Mouse (Mus musculus): ENCODE data around the gene Asic4. TPM values are rescaled to one million over a fixed set of nuclear protein-coding genes. Genes with fewer than 3 reads are reported as not detected.

The Asic4 gene
- polyA plus RNA-seq, 1 experiment, result 1.0 TPM

- H3K4me3 ChIP-seq (ENCODE audit: control insufficient read depth, low read depth, low read length), result no peak overlapping the region
- peaks cover 5% of the 10 kb centered on the region for H3K4me1 ChIP-seq (ENCODE audit: control insufficient read depth, insufficient read depth, low read length)
- no peak for TF ChIP-seq POLR2A (IDR thresholded peaks at IDR 0.05; ENCODE audit: control insufficient read depth, low read depth, low read length)
- no peak for TF ChIP-seq CTCF (IDR thresholded peaks at IDR 0.05; ENCODE audit: control insufficient read depth, insufficient read depth, insufficient replicate concordance, low read depth, low read length)
- H3K36me3 ChIP-seq (ENCODE audit: control insufficient read depth, insufficient read depth, low read length), result no peaks in the 10 kb centered on the region
- no peak overlapping the region for H3K27ac ChIP-seq (ENCODE audit: control insufficient read depth, insufficient read depth, low read depth, low read length)
- H3K27me3 ChIP-seq (ENCODE audit: control insufficient read depth, insufficient read depth, low read length), result no peaks in the 10 kb centered on the region
Observed at GRCm38 (mm10) chr1:75512550-75512949, 62.3 kb downstream of the Asic4 start.

GRCm38 (mm10) chr1:75516703-75517380 lies 66.6 kb downstream of the Asic4 start:
- no peaks in the 10 kb centered on the region for H3K36me3 ChIP-seq (ENCODE audit: control insufficient read depth, insufficient read depth, low read length)
- H3K4me3 ChIP-seq (ENCODE audit: control insufficient read depth, low read depth, low read length), result no peak overlapping the region
- H3K27ac ChIP-seq (ENCODE audit: control insufficient read depth, insufficient read depth, low read depth, low read length), result peak overlapping the region; percentile 61

GRCm38 (mm10) chr1:75517984-75518383 lies 67.7 kb downstream of the Asic4 start:
- TF ChIP-seq CTCF (IDR thresholded peaks at IDR 0.05; ENCODE audit: control insufficient read depth, insufficient read depth, insufficient replicate concordance, low read depth, low read length), result no peak
- no peak for TF ChIP-seq POLR2A (IDR thresholded peaks at IDR 0.05; ENCODE audit: control insufficient read depth, low read depth, low read length)
- Histone ChIP-seq H3K27me3 (ENCODE audit: control insufficient read depth, insufficient read depth, low read length) (no peaks in the 10 kb centered on the region), H3K4me3 (ENCODE audit: control insufficient read depth, low read depth, low read length) (no peak overlapping the region), H3K4me1 (ENCODE audit: control insufficient read depth, insufficient read depth, low read length) (peaks cover 2% of the 10 kb centered on the region; the same call in 1 of the 2 replicates), H3K36me3 (ENCODE audit: control insufficient read depth, insufficient read depth, low read length) (no peaks in the 10 kb centered on the region), H3K27ac (ENCODE audit: control insufficient read depth, insufficient read depth, low read depth, low read length) (no peak overlapping the region)

More at GRCm38 (mm10) chr1:75516703-75517380, 66.6 kb downstream of the Asic4 start:
- Histone ChIP-seq H3K4me1 (ENCODE audit: control insufficient read depth, insufficient read depth, low read length) (peaks cover 2% of the 10 kb centered on the region; the same call in 1 of the 2 replicates), H3K27me3 (ENCODE audit: control insufficient read depth, insufficient read depth, low read length) (no peaks in the 10 kb centered on the region)
- TF ChIP-seq POLR2A (IDR thresholded peaks at IDR 0.05; ENCODE audit: control insufficient read depth, low read depth, low read length) (no peak), CTCF (IDR thresholded peaks at IDR 0.05; ENCODE audit: control insufficient read depth, insufficient read depth, insufficient replicate concordance, low read depth, low read length) (no peak)

GRCm38 (mm10) chr1:75518427-75518826 lies 68.2 kb downstream of the Asic4 start:
- TF ChIP-seq POLR2A (IDR thresholded peaks at IDR 0.05; ENCODE audit: control insufficient read depth, low read depth, low read length), result no peak
- no peak for TF ChIP-seq CTCF (IDR thresholded peaks at IDR 0.05; ENCODE audit: control insufficient read depth, insufficient read depth, insufficient replicate concordance, low read depth, low read length)
- no peaks in the 10 kb centered on the region for H3K27me3 ChIP-seq (ENCODE audit: control insufficient read depth, insufficient read depth, low read length)
- H3K4me1 ChIP-seq (ENCODE audit: control insufficient read depth, insufficient read depth, low read length), result peaks cover 2% of the 10 kb centered on the region; the same call in 1 of the 2 replicates
- H3K36me3 ChIP-seq (ENCODE audit: control insufficient read depth, insufficient read depth, low read length), result no peaks in the 10 kb centered on the region
- no peak overlapping the region for H3K27ac ChIP-seq (ENCODE audit: control insufficient read depth, insufficient read depth, low read depth, low read length)
- H3K4me3 ChIP-seq (ENCODE audit: control insufficient read depth, low read depth, low read length), result no peak overlapping the region

GRCm38 (mm10) chr1:75519576-75519975 lies 69.3 kb downstream of the Asic4 start:
- no peak overlapping the region for H3K4me3 ChIP-seq (ENCODE audit: control insufficient read depth, low read depth, low read length)
- H3K4me1 ChIP-seq (ENCODE audit: control insufficient read depth, insufficient read depth, low read length), result peaks cover 2% of the 10 kb centered on the region; the same call in 1 of the 2 replicates
- H3K27me3 ChIP-seq (ENCODE audit: control insufficient read depth, insufficient read depth, low read length), result no peaks in the 10 kb centered on the region
- no peaks in the 10 kb centered on the region for H3K36me3 ChIP-seq (ENCODE audit: control insufficient read depth, insufficient read depth, low read length)
- TF ChIP-seq CTCF (IDR thresholded peaks at IDR 0.05; ENCODE audit: control insufficient read depth, insufficient read depth, insufficient replicate concordance, low read depth, low read length) (no peak), POLR2A (IDR thresholded peaks at IDR 0.05; ENCODE audit: control insufficient read depth, low read depth, low read length) (no peak)
- peak overlapping the region; percentile 49 for H3K27ac ChIP-seq (ENCODE audit: control insufficient read depth, insufficient read depth, low read depth, low read length)

GRCm38 (mm10) chr1:75521321-75522031 lies 71.2 kb downstream of the Asic4 start, which contains the start of gene Stk11ip:
Stk11ip (plus strand) TSS chr1:75521529.
- peaks cover 2% of the 10 kb centered on the region; the same call in 1 of the 2 replicates for H3K4me1 ChIP-seq (ENCODE audit: control insufficient read depth, insufficient read depth, low read length)
- TF ChIP-seq CTCF (IDR thresholded peaks at IDR 0.05; ENCODE audit: control insufficient read depth, insufficient read depth, insufficient replicate concordance, low read depth, low read length) (no peak), POLR2A (IDR thresholded peaks at IDR 0.05; ENCODE audit: control insufficient read depth, low read depth, low read length) (peak; percentile 88)
- H3K4me3 ChIP-seq (ENCODE audit: control insufficient read depth, low read depth, low read length), result peak within 1 kb of the TSS; percentile 99
- H3K27me3 ChIP-seq (ENCODE audit: control insufficient read depth, insufficient read depth, low read length), result no peaks in the 10 kb centered on the region
- H3K36me3 ChIP-seq (ENCODE audit: control insufficient read depth, insufficient read depth, low read length), result no peaks in the 10 kb centered on the region
- H3K27ac ChIP-seq (ENCODE audit: control insufficient read depth, insufficient read depth, low read depth, low read length), result peak within 1 kb of the TSS; percentile 95

Other genes starting within 250 kb of the Asic4 start
- 117 and 129 TPM in 2 replicates for gene Glb1l, start 239.6 kb upstream of the Asic4 start, polyA plus RNA-seq (2012; rRNA removed)
- gene Stk16, start 239.6 kb upstream of the Asic4 start, polyA plus RNA-seq (2012; rRNA removed), result 205 and 207 TPM in 2 replicates
- gene Tuba4a, start 230.6 kb upstream of the Asic4 start, polyA plus RNA-seq (2012; rRNA removed), result 163 and 204 TPM in 2 replicates
- 10.2 and 12.7 TPM in 2 replicates for gene A630095N17Rik, start 218.3 kb upstream of the Asic4 start, polyA plus RNA-seq (2012; rRNA removed)
- gene Dnajb2, start 214.0 kb upstream of the Asic4 start, polyA plus RNA-seq (2012; rRNA removed), result 298 and 299 TPM in 2 replicates
- 0.41 and 0.49 TPM in 2 replicates for gene Ptprn, start 185.9 kb upstream of the Asic4 start, polyA plus RNA-seq (2012; rRNA removed)
- 0.20 TPM in 1 of 2 replicates, not detected in the other for gene Resp18, start 172.0 kb upstream of the Asic4 start, polyA plus RNA-seq (2012; rRNA removed)
- 158 and 175 TPM in 2 replicates for gene Dnpep, start 132.4 kb upstream of the Asic4 start, polyA plus RNA-seq (2012; rRNA removed)
- gene Des, start 90.1 kb upstream of the Asic4 start, polyA plus RNA-seq (2012; rRNA removed), result 3.6 and 9.8 TPM in 2 replicates
- 1.4 and 5.8 TPM in 2 replicates for gene Speg, start 75.1 kb upstream of the Asic4 start, polyA plus RNA-seq (2012; rRNA removed)
- 96.2 and 98.2 TPM in 2 replicates for gene Gmppa, start 14.5 kb upstream of the Asic4 start, polyA plus RNA-seq (2012; rRNA removed)
- 39.5 and 40.8 TPM in 2 replicates for gene Chpf, start 28.9 kb downstream of the Asic4 start, polyA plus RNA-seq (2012; rRNA removed)
- 7.2 and 8.9 TPM in 2 replicates for gene Tmem198, start 29.1 kb downstream of the Asic4 start, polyA plus RNA-seq (2012; rRNA removed)
- gene Obsl1, start 56.0 kb downstream of the Asic4 start, polyA plus RNA-seq (2012; rRNA removed), result 46.0 and 47.0 TPM in 2 replicates
- 160 and 210 TPM in 2 replicates for gene Inha, start 56.6 kb downstream of the Asic4 start, polyA plus RNA-seq (2012; rRNA removed)
- 22.4 and 24.2 TPM in 2 replicates for gene Stk11ip, start 71.1 kb downstream of the Asic4 start, polyA plus RNA-seq (2012; rRNA removed)
- 19.2 and 20.6 TPM in 2 replicates for gene Slc4a3, start 95.8 kb downstream of the Asic4 start, polyA plus RNA-seq (2012; rRNA removed)